Mouse (Mus musculus): ENCODE data around the gene Wwox. TPM values are rescaled to one million over a fixed set of nuclear protein-coding genes. Genes with fewer than 3 reads are reported as not detected.

Gene Wwox
- total RNA-seq (2021) = 1 to 10 TPM; 7.4 to 8.1 TPM

- peak; percentile 100 for DNase-seq
- intact Hi-C loops (cut with DNase I) = loop anchor here (2.0 to 5.0 kb wide), 2 partner anchors 297 to 775 kb away; no protein-coding TSS in a partner anchor
Observed at GRCm38 (mm10) chr8:114439334-114440204, at the start of gene Wwox. Gene Wwox, plus strand, starts transcription at chr8:114439655.

- DNase-seq = peak in 1 of 2 experiments; percentile 3
- intact Hi-C loops (cut with DNase I) = no loop called here
Observed at GRCm38 (mm10) chr8:114390465-114391254, 48.8 kb upstream of the Wwox start.

DNA sequence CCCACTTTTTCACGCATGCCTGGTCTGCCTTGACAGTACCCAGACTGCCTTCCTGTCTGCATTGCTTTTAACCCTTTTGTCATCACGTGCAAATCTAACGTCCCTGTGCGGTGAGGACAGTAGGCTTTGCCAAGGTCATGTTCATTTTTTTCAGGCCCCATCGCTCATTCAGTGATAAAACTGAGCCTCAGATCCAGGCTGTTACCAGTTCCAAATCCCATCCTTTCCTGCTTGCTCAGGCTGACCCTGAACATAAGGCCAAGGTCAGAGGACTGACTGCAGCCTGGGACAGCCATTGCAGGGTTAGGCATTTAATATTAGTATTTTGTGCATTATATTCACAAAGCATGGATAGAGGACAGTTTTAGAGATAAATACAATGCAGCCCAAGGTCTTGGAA lies 41.1 kb upstream of the Wwox start:
- intact Hi-C loops (cut with DNase I) = no loop called here
- peak in 1 of 2 experiments; percentile 1 for DNase-seq

GRCm38 (mm10) chr8:114399273-114399672 lies 40.2 kb upstream of the Wwox start:
- intact Hi-C loops (cut with DNase I) = no loop called here
- no peak for DNase-seq

DNA sequence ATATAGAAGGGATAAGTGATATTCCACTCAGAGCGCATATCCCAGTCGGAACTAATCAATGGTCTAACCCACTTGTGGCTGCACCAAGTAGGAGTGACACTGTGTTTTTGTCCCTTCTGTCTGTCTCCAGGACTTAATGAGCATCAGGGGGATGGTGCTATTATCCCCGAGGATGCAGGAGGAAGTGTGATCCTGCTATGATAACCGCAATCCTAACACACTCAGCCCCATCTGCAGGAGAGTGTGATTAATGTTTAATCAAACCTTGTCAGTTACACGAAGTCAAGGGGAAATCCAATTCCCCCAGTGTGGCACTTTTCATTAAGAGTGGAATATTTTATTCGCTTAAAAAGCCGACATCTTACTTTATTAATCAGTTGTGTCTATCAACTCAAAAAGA lies 37.8 kb upstream of the Wwox start:
- no peak for DNase-seq
- intact Hi-C loops (cut with DNase I) = no loop called here

- intact Hi-C loops (cut with DNase I) = no loop called here
- no peak for DNase-seq
Observed at GRCm38 (mm10) chr8:114411421-114411820, 28.0 kb upstream of the Wwox start.

DNA sequence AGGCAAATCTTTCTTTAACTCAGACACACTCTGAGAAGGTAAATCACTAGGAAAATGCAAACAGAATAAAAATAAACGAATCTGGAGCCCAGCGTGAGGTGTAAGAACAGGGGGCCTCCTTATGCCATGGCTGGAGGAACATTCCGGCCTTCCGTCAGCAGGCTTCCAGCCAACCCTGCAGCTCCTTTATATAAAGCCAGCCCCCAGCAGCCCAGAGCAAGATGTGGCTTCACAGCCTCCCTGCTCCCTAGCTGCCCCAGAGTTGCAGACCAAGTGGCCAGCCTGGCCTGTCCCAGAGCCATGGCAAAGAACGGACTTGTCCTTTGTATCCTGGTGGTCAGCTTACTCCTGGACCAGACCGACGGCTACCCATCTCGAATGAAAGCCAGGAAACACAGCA lies 21.7 kb upstream of the Wwox start, which contains the start of gene Clec3a:
Gene Clec3a (plus strand): TSS at position 301 of the 400 bp plus-strand sequence.
- intact Hi-C loops (cut with DNase I) = no loop called here
- no peak for DNase-seq

DNA sequence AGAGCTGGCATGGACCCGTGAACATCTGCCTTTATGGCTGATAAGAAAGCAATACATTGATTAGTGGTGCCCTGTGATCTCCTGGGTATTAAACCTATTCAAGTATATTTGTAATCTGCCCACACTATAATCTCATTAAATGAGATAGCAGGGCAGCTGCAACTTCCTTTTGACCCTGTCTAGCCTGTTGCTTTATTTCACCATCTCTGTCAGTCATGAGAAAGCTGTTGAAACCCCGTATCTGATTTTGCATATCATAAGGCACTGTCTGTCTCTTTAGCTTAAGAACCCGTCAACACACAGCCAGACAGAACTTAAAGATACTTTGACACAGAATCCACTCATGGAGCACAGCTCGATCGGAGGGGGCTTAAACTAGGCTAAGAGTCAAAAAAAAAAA lies 21.0 kb upstream of the Wwox start:
- intact Hi-C loops (cut with DNase I) = no loop called here
- no peak for DNase-seq

- intact Hi-C loops (cut with DNase I) = no loop called here
- DNase-seq = no peak
Observed at GRCm38 (mm10) chr8:114418904-114419303, 20.6 kb upstream of the Wwox start.

DNA sequence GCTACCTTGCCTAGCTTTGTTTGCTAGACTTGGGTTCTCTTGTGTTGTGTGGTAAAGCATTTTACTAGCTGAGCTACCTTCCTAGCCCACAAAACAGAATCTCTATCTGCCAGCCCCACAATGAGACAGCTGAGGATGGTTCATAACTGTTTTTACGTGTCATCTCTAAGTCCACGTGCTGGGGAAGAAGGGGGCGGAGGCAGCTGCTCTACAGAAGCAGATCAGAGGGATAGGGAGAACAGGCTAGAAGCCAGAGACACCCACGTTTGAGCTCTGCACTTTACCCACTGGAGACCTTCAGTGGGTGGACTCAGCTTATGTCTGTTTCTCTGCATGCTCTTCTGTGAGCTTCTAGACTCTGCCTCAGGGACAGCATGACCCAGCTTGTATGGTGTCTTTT lies 17.9 kb upstream of the Wwox start:
- intact Hi-C loops (cut with DNase I) = no loop called here
- DNase-seq = no peak

DNA sequence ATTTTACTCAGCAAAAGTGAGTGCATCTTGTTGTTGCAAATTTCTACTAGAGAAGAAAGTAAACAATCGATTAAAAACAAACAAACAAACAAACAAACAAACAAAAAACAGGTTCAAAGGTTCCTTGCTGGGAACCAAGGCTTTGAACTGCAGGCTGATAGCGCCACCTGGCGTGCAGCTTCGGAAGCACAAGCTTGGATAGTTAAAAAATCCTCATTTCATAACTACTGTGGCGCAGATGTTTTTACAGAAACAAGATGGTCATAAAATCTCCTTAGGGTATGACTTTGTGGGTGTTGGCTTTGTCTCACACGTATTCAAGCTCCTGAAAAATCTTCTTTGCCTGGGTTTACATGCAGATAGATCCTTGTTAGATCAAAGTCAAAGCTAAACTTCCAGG lies 1.2 kb upstream of the Wwox start:
- intact Hi-C loops (cut with DNase I) = loop anchor here (1.0 to 5.0 kb wide), 3 partner anchors 296 to 773 kb away; no protein-coding TSS in a partner anchor
- peak; percentile 28 to 65 for DNase-seq

DNA sequence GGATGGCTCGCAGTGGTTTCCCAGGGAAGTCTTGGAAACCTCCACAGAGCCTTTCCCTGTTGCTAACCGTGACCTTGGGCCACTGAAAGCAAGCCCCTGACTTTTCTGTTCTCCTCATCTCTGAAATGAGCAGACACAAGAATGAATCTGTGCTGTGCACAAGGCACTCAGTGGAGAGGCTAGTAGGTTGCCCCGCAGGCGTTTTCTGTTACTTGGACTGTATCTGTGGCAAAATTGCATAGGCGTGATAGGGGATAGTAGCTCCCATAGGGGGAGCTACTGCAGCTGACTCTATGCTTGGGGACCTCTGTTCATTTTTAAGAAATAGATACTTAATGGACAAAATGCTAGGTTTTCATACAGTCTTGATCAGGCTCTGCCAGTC lies 742 bp downstream of the Wwox start:
- intact Hi-C loops (cut with DNase I) = no loop called here
- no peak for DNase-seq

GRCm38 (mm10) chr8:114441616-114442015 lies 2.2 kb downstream of the Wwox start:
- peak in 1 of 2 experiments; percentile 36 for DNase-seq
- intact Hi-C loops (cut with DNase I) = no loop called here

DNA sequence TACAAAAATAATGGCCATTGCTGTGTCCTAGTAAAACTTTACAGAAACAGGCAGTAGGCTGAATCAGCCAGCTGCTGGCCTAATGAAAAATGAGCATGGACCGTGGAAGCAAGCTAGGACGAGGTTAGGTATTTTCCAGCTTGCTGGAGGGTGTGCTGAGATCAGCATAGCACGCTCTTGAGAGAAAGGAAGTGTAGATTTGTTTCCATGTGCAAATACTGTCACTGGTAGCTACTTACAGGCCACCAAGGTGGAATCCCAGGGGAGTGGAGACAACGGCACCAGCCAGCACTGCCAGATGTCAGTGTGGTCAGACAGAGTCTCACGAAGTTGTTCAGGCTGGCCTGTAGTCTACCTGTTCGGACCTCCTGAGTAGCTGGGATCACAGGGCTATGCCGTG lies 7.4 kb downstream of the Wwox start:
- DNase-seq = no peak
- intact Hi-C loops (cut with DNase I) = no loop called here

DNA sequence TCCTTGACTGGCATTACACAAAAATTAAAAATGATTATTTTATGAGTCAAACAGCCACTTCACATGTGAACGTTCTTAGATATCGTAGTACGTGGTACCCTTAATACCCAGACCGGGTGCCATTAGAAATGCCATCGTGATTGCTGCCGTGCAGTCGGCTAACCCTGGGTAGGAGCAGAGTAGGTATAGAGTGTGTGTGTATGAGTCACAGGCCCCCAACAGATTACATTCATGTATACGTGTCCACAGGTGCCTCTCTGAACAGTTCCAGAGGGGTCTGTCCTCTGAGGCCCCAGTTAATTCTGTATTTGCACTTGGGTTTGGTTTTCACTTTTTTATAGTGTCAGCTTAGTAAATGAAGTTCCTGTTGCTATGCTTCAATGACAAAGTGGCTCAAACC lies 12.8 kb downstream of the Wwox start:
- no peak for DNase-seq
- intact Hi-C loops (cut with DNase I) = loop anchor here (2.0 to 5.0 kb wide), 6 partner anchors 90 to 1987 kb away; no protein-coding TSS in a partner anchor

DNA sequence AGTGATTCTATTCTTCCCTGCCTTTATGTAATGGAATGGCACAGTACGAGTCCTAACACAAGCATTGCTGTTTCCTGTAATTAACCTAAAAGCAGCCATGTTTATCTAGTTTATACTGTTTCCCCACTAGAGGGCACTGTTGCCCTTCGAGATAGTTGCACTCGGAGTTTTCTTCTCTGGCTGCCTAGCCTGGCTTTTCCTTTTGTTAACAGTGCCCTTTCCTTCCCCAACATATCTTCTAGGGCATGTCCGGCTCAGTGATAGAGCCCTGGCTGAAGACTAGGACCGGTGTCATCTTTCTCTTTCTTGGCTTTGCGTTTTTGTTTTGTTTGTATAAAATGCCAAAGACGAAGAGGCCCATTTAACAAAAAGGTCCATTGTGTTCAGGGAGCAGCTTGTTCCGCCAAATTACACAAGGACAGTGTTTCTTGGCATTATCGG lies 13.3 kb downstream of the Wwox start:
- intact Hi-C loops (cut with DNase I) = loop anchor here (2.0 to 5.0 kb wide), 6 partner anchors 90 to 1986 kb away; no protein-coding TSS in a partner anchor
- DNase-seq = peak; percentile 80 to 90

DNA sequence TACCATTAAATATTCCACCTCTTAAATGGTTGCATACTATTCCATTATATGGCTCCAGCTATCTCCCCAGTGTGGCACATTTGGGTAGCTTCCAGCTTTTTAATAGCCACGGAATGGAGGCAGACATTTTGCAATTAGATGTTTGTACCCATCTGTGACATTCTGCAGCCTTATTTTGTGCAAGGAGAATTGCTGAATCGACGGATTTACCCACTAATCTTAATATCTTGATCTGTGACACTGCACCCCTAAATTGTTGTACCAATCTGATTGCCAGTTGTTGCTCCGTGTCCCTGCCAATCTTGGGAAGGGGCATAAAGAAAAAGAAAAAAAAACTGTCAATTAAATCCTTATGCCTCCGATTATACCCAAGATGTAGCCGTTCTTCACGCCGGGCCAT lies 15.8 kb downstream of the Wwox start:
- intact Hi-C loops (cut with DNase I) = no loop called here
- no peak for DNase-seq

DNA sequence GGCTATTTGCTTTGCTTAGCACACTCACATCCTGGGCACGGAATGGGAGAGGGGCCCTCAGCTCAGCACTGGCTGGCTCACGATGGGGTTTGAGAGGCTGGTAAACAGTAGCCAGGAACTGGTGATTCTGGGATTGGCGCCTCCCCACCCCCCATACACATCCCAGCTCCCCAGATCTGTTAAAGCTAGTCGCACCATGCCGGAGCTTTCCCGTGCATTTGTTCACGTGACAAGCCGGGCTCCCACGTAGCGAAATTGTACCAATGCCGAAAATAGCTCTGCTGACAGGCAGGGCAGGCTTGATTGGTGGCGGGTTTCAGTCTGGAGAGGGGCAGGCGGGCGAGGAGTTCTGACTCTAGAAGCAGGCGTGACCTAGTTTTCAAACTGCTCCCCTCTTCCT lies 16.5 kb downstream of the Wwox start:
- intact Hi-C loops (cut with DNase I) = no loop called here
- peak; percentile 55 to 69 for DNase-seq

- intact Hi-C loops (cut with DNase I) = no loop called here
- peak; percentile 53 to 59 for DNase-seq
Observed at GRCm38 (mm10) chr8:114458113-114458784, 18.8 kb downstream of the Wwox start.

GRCm38 (mm10) chr8:114460600-114460999 lies 21.1 kb downstream of the Wwox start:
- intact Hi-C loops (cut with DNase I) = no loop called here
- DNase-seq = no peak

- no peak for DNase-seq
- intact Hi-C loops (cut with DNase I) = no loop called here
Observed at GRCm38 (mm10) chr8:114462591-114462990, 23.1 kb downstream of the Wwox start.

All from heart, postnatal 10 days (tissue).